Mouse (Mus musculus) G1E (cell line): ENCODE measurements around the gene Kcna1. TPM values are rescaled to one million over a fixed set of nuclear protein-coding genes. Genes with fewer than 3 reads are reported as not detected.

Experiments used
- ATAC-seq: 2 replicates; pipeline ENCODE4 v1.8.0; 2016; ENCODE audit warnings: mild to moderate bottlenecking; ENCODE audit not compliant: insufficient number of reproducible peaks, poor library complexity, low FRiP score, severe bottlenecking; ENCODE audit errors: extremely low read depth
- DNase-seq: peaks from one replicate; pipeline ENCODE4 v3.0.0; 2012; ENCODE audit warnings: low spot score
- H3K27me3 ChIP-seq: 2 replicates; pipeline ENCODE4 v1.6.1; 2012; ENCODE audit warnings: mild to moderate bottlenecking, low read length, inconsistent platforms; ENCODE audit not compliant: insufficient read depth
- H3K36me3 ChIP-seq: replicated peaks from 2 replicates; pipeline ENCODE3; 2012; ENCODE audit warnings: mild to moderate bottlenecking, inconsistent platforms
- H3K4me1 ChIP-seq: 2 replicates; pipeline ENCODE4 v1.6.1; 2012; ENCODE audit warnings: low read depth, low read length, inconsistent platforms, mixed read lengths; ENCODE audit not compliant: insufficient read depth
- H3K4me3 ChIP-seq: 2 replicates; pipeline ENCODE4 v1.5.1; 2012; ENCODE audit warnings: low read depth, mild to moderate bottlenecking, inconsistent platforms, low read length, moderate library complexity, mixed read lengths
- H3K9me3 ChIP-seq: replicated peaks from 2 replicates; pipeline ENCODE4 v1.6.1; 2012; ENCODE audit warnings: inconsistent platforms
- CTCF ChIP-seq: IDR thresholded peaks from 2 replicates; pipeline ENCODE4 v1.5.1; 2012; ENCODE audit warnings: low read depth, low read length, inconsistent platforms, mixed read lengths
- GATA1 ChIP-seq: IDR thresholded peaks from 2 replicates; pipeline ENCODE4 v1.6.1; 2012; ENCODE audit warnings: borderline replicate concordance, low read length, inconsistent platforms, mixed read lengths
- GATA2 ChIP-seq: IDR thresholded peaks from 2 replicates; pipeline ENCODE4 v1.6.1; 2012; ENCODE audit warnings: low read depth, low read length, inconsistent platforms, borderline replicate concordance
- POLR2AphosphoS5 ChIP-seq: IDR thresholded peaks from 2 replicates; pipeline ENCODE4 v1.6.1; 2012; ENCODE audit warnings: low read depth, low read length, inconsistent platforms; ENCODE audit not compliant: insufficient replicate concordance
- TAL1 ChIP-seq: conservative IDR thresholded peaks from 2 replicates; pipeline ENCODE4 v1.6.1; 2012; ENCODE audit warnings: low read depth, low read length, inconsistent platforms, mixed read lengths
- polyA plus RNA-seq: library from polyadenylated mRNA; stranded (reverse); fragments of >175 nt; gene quantifications from 2 replicates; pipeline ENCODE4 v1.2.3, GENCODE M21; 2012
- total RNA-seq, 2 experiments: library from RNA; stranded (forward) in 1 of 2; stranded (reverse) in 1 of 2; fragments of 200-1000 nt in 1 of 2; fragments of >200 nt in 1 of 2; fragmentation: Nextera tagmentation in 1 of 2; gene quantifications; 2 replicates each; pipeline ENCODE4 v1.2.3; 2014 to 2017

Gene Kcna1
- total and polyA plus RNA-seq, 3 experiments: 0.05 TPM; not detected in 2

GRCm38 (mm10) chr6:126593336-126593735 is 52.8 kb downstream of the Kcna1 start:
- H3K9me3 ChIP-seq: peaks cover 81% of the 10 kb centered on the region
- no peaks in the 10 kb centered on the region for H3K27me3 ChIP-seq
- H3K4me1 ChIP-seq: no peaks in the 10 kb centered on the region
- H3K36me3 ChIP-seq: no peaks in the 10 kb centered on the region
- DNase-seq: no peak
- no peak for TF ChIP-seq TAL1
- no peak for TF ChIP-seq CTCF
- no peak for TF ChIP-seq GATA1
- no peak for TF ChIP-seq POLR2AphosphoS5
- no peak for TF ChIP-seq GATA2
- ATAC-seq: no peak
- H3K4me3 ChIP-seq: no peak overlapping the region

Other genes with a start within 250 kb of the Kcna1 start
- not detected in 2 replicates for gene Kcna5, start 111.0 kb downstream of the Kcna1 start, total RNA-seq (2014; fragmentation: Nextera tagmentation)
- 0.06 TPM in 1 of 2 replicates, not detected in the other for gene Kcna5, start 111.0 kb downstream of the Kcna1 start, total RNA-seq (2017)
- gene Kcna5, start 111.0 kb downstream of the Kcna1 start, polyA plus RNA-seq: not detected in 2 replicates
- gene Kcna6, start 94.3 kb upstream of the Kcna1 start, total RNA-seq (2014; fragmentation: Nextera tagmentation): not detected in 2 replicates
- 0.06 and 0.16 TPM in 2 replicates for gene Kcna6, start 94.3 kb upstream of the Kcna1 start, total RNA-seq (2017)
- gene Kcna6, start 94.3 kb upstream of the Kcna1 start, polyA plus RNA-seq: not detected in 2 replicates
- 45.5 and 58.8 TPM in 2 replicates for gene Ndufa9, start 202.8 kb upstream of the Kcna1 start, total RNA-seq (2014; fragmentation: Nextera tagmentation)
- 138 and 139 TPM in 2 replicates for gene Ndufa9, start 202.8 kb upstream of the Kcna1 start, total RNA-seq (2017)
- 4.7 and 5.5 TPM in 2 replicates for gene Ndufa9, start 202.8 kb upstream of the Kcna1 start, polyA plus RNA-seq
- gene Akap3, start 206.7 kb upstream of the Kcna1 start, total RNA-seq (2014; fragmentation: Nextera tagmentation): not detected in 2 replicates
- 0.16 TPM in 1 of 2 replicates, not detected in the other for gene Akap3, start 206.7 kb upstream of the Kcna1 start, total RNA-seq (2017)
- gene Akap3, start 206.7 kb upstream of the Kcna1 start, polyA plus RNA-seq: not detected in 2 replicates